Comparison of ENCODE assay signal across 8 mouse cellular contexts in genomic region chr2:121354820-121355592, GRCm38 (mm10). TPM values are rescaled to one million over a fixed set of nuclear protein-coding genes. Genes with fewer than 3 reads are reported as not detected.
A peak's percentile ranks its signal among the peaks of the same experiment; 100 is the strongest.
DNase-seq lines count a peak whose midpoint lies in the region; ATAC-seq lines count a peak whose summit lies in the region.

Ppip5k1 (minus strand) TSS chr2:121355396.

- peak; percentile 97 to 99 for DNase-seq in adrenal gland, adult (ENCODE audit: inconsistent age in 2 of 2, low spot score in 1 of 2)
- peak; percentile 97 for DNase-seq in embryo, embryonic 10.5 days (ENCODE audit: low spot score)
- peak; percentile 97 for DNase-seq in gastrocnemius, postnatal 14 days
- DNase-seq in left cerebral cortex, postnatal 10 days (ENCODE audit: extremely low spot score in 1 of 2, low spot score in 2 of 2), result peak; percentile 98
- DNase-seq in right cerebral cortex, postnatal 25 days, result peak; percentile 99
- peak; percentile 96 for DNase-seq in urinary bladder, postnatal 4 days (ENCODE audit: low spot score in 2 of 2)

- intact Hi-C loops in gastrocnemius, postnatal 14 days (cut with DNase I; ENCODE audit: low total_unique reads), result no loop called here
- intact Hi-C loops in left cerebral cortex, postnatal 10 days (cut with DNase I), result loop anchor here (5.0 kb wide), 1 partner anchor 42 kb away; no protein-coding TSS in a partner anchor

- peak; percentile 99 for ATAC-seq in inflammation-experienced regulatory T-cells, adult 6 months
- peak; percentile 98 for ATAC-seq in megakaryocyte-erythroid progenitor cell, adult 5-6 weeks (replicated peaks; ENCODE audit: low FRiP score, low TSS enrichment, poor library complexity, severe bottlenecking)

RNA-seq across cellular contexts. Expression of gene Ppip5k1, which starts in this region (rescaled TPM):
- total RNA-seq in gastrocnemius, postnatal 14 days (2021), result 10 to 100 TPM; 30.8 to 34.8 TPM
- polyA plus RNA-seq in inflammation-experienced regulatory T-cells, adult 6 months (2017; shearing (Covaris generic)), result 10 to 100 TPM in 2 of 3 experiments, 1 to 10 TPM in 1; 7.2 to 12.5 (median 11.8) TPM
- total RNA-seq in left cerebral cortex, postnatal 10 days (2021), result 10 to 100 TPM; 50.4 to 55.7 TPM
- total RNA-seq in megakaryocyte-erythroid progenitor cell, adult 5-6 weeks (2014; fragmentation: Nextera tagmentation), result 8.4 and 14.2 TPM in 2 replicates
- 8.2 and 10.1 TPM in 2 replicates for total RNA-seq in megakaryocyte-erythroid progenitor cell, adult 5-6 weeks (2017)

Comparison
In these comparisons a context has a peak if more than half of its experiments do, and no peak if none do; other contexts are left out.
1. Peak in every context shown above with its lines: DNase-seq and ATAC-seq.